15 mouse cellular contexts compared by ENCODE assay signal in genomic region chr17:14588086-14588817, GRCm38 (mm10).
A peak's percentile ranks its signal among the peaks of the same experiment; 100 is the strongest.
DNase-seq lines count a peak whose midpoint lies in the region.
"Had no signal": no experiment of that assay in that cellular context is flagged by ENCODE, and none has a peak within 500 bp of the region (broad histone marks: within the 10 kb centered on the region; RNA-seq: fewer than 3 reads in every experiment).

No protein-coding gene starts in this region.

- intact Hi-C loops in heart, postnatal 10 days (cut with DNase I): no loop called here
- intact Hi-C loops in left cerebral cortex, postnatal 14 days (cut with DNase I): no loop called here

- DNase-seq in heart, adult 11 months: peak; percentile 58
- DNase-seq in heart, postnatal 10 days: no peak
- DNase-seq in left cerebral cortex, postnatal 14 days (ENCODE audit: low spot score in 2 of 2): peak; percentile 32 to 47
- no peak for DNase-seq in left cerebral cortex, adult 11 months (ENCODE audit: low spot score)
- DNase-seq in right cerebral cortex, postnatal 10 days (ENCODE audit: low spot score in 2 of 2): peak; percentile 59 to 82
- no peak for DNase-seq in kidney, postnatal 14 days
- no peak for DNase-seq in spleen, adult 12 weeks (ENCODE audit: low spot score)
- DNase-seq: B cell, adult 2 months; cerebellum, adult 2 months; gastrocnemius, postnatal 36 days; heart, postnatal 4 days; kidney, adult 8-10 months; kidney, postnatal 25 days; liver, postnatal 0 days; thymus, postnatal 14 days had no signal

Comparison
In these comparisons a context has a peak if more than half of its experiments do, and no peak if none do; other contexts are left out.
1. DNase-seq: peak in heart, adult 11 months (single experiment), left cerebral cortex, postnatal 14 days (2 of 2) and right cerebral cortex, postnatal 10 days (2 of 2); none in heart, postnatal 10 days (0 of 2), left cerebral cortex, adult 11 months (single experiment), kidney, postnatal 14 days (single experiment) and spleen, adult 12 weeks (single experiment).